Mouse (Mus musculus): Measurements from ENCODE around the gene Olfr1458.

Olfr1458 gene

DNA sequence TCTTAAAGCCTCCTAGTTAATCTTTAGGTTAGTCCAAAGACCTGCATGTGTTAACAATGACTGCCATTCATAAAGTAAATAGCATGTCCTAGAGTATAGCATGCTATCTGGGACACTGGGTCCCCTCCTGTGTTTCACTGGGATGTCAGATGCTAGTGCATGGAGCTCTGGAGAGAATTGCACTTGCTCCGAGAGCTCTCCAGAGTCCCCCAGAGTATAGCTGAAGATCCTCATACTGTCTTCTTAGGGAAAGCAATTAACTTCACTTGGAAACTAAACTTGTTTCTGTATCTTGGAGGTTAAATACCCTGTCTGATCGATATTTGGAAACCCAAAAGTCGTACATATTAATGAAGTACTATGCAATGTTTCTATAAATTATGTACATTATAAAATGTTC is at the start of gene Olfr1458:
Gene Olfr1458, minus strand, starts transcription at position 101 of the 400 bp plus-strand sequence.
- DNase-seq (ENCODE audit: low spot score in 2 of 2): no peak

- DNase-seq (ENCODE audit: low spot score in 2 of 2): no peak
Observed at GRCm38 (mm10) chr19:13149449-13149848, 42.9 kb upstream of the Olfr1458 start, which contains the start of gene Olfr1459. Olfr1459 (minus strand) TSS chr19:13149549.

DNA sequence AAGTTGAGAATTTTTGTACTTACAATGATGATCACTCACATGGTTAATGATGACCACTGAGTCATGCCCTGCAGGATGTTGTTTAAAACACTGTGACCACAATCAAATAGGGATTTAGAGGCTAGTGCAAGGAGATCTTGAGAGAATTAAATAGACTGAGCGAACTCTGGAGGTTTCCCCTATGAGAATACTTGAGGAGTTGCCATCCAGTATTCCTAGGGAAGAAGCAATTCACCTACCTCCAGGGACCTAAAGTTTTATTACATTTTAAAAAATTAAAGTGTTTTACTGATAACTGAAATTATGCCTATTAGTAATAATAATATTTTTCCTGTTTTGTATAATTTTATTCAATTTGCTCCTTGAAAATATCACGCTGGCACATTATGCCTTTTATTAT is 8.8 kb downstream of the Olfr1458 start, which contains the start of gene Olfr1457:
Gene Olfr1457, minus strand, starts transcription at position 101 of the 400 bp plus-strand sequence.
- no peak for DNase-seq (ENCODE audit: low spot score in 2 of 2)

DNA sequence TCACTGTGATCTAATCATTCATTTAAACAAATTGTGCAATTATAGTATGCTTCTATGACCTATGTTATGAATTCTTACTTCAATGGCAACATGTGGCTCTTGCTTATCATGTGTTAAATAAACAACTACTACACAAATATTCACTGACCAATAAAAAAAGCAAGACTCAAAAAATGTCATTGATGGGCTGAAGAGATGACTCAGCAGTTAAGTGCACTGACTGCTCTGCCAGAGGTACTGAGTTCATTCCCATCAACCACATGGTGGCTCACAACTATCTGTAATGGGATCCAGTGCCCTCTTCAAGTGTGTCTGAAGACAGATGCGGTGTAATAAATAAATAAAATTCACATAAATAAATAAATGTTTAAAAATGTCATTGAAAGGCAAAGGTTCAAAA is 12.7 kb downstream of the Olfr1458 start:
- DNase-seq (ENCODE audit: low spot score in 2 of 2): no peak

- DNase-seq (ENCODE audit: low spot score in 2 of 2): no peak
Observed at GRCm38 (mm10) chr19:13060310-13060709, 46.3 kb downstream of the Olfr1458 start, which contains the start of gene Olfr1454. Olfr1454 (plus strand) TSS chr19:13060610.

Measured in frontal cortex, postnatal 25 days (tissue).